Comparison of ENCODE assay signal across 21 mouse cellular contexts in the genomic region with DNA sequence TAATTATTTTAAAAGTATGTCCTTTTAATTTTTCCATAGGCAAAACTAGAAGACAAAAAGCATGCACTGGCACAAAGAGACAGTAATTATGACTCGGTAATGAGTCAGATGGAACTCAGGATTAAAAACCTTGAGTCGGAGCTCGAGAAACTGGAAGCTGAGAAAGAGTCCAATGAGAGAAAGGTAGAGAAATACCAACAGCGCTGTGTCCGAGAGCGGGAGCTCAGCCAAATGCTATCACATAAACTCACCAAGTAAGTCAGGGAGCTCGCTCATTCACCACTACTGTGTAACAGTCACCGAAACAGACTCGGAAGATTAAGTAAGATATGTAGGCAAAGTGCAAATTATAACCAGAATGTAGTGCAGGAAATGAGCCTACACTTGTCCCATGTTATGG. TPM values are rescaled to one million over a fixed set of nuclear protein-coding genes. Genes with fewer than 3 reads are reported as not detected.
DNase-seq lines count a peak whose midpoint lies in the region; TF ChIP-seq lines count a peak whose summit lies in the region.
"Had no signal": no experiment of that assay in that cellular context is flagged by ENCODE, and none has a peak within 500 bp of the region (broad histone marks: within the 10 kb centered on the region; RNA-seq: fewer than 3 reads in every experiment).

No protein-coding gene starts in this region.

- no peak for TF ChIP-seq POLR2A in embryonic fibroblast, embryonic 13.5 days (IDR thresholded peaks at IDR 0.05; ENCODE audit: low read depth, low read length)

- peak; percentile 69 for DNase-seq in adrenal gland, adult 2 months
- DNase-seq in adrenal gland, adult 18-20 months (ENCODE audit: low spot score in 2 of 2) = no peak
- DNase-seq in Muller cell, postnatal 12 days (ENCODE audit: inconsistent ontology term) = peak; percentile 55
- peak; percentile 21 for DNase-seq in adrenal gland, postnatal 10 days
- no peak for DNase-seq in urinary bladder, adult 2 months (ENCODE audit: low spot score)
- DNase-seq in heart, adult 9 months (ENCODE audit: low spot score in 2 of 2) = no peak
- no peak for DNase-seq in urinary bladder, postnatal 10 days (ENCODE audit: low spot score)
- DNase-seq: cerebellum, adult 2 months; cerebellum, postnatal 10 days; heart, adult 2 months; heart, postnatal 4 days; kidney, adult 18-20 months had no signal

- no peaks in the 10 kb centered on the region for H3K4me1 ChIP-seq in embryonic fibroblast, embryonic 13.5 days (ENCODE audit: control insufficient read depth, insufficient read depth, low read length)
- H3K4me1 ChIP-seq: embryonic facial prominence, embryonic 15.5 days; forebrain, embryonic 15.5 days; heart, embryonic 13.5 days; hindbrain, embryonic 12.5 days; intestine, embryonic 15.5 days had no signal

- no peak for TF ChIP-seq CTCF in embryonic fibroblast, embryonic 13.5 days (IDR thresholded peaks at IDR 0.05; ENCODE audit: borderline replicate concordance, insufficient read depth, low read length)

- H3K4me3 ChIP-seq in embryonic fibroblast, embryonic 13.5 days (ENCODE audit: insufficient read depth, low read length) = no peak overlapping the region
- H3K4me3 ChIP-seq: embryonic facial prominence, embryonic 15.5 days; forebrain, embryonic 15.5 days; heart, adult 2 months; heart, embryonic 13.5 days; hindbrain, embryonic 12.5 days; intestine, embryonic 15.5 days had no signal

- peak overlapping the region; percentile 47; the same call in 1 of the 2 replicates for H3K27ac ChIP-seq in embryonic fibroblast, embryonic 13.5 days (ENCODE audit: insufficient read depth, low read length)
- H3K27ac ChIP-seq: embryonic facial prominence, embryonic 15.5 days; forebrain, embryonic 15.5 days; heart, adult 2 months; heart, embryonic 13.5 days; hindbrain, embryonic 12.5 days; intestine, embryonic 15.5 days had no signal

RNA-seq across cellular contexts. Expression of gene Uqcrc2, which starts 14.1 kb away (rescaled TPM):
- 100 to 1,000 TPM; 350 to 468 TPM for total RNA-seq in adrenal gland, adult 2 months (2021)
- polyA plus RNA-seq in adrenal gland, adult 2 months (2012; rRNA removed) = 29.6 and 34.2 TPM in 2 replicates
- total RNA-seq in adrenal gland, adult 18-20 months (2021) = 100 to 1,000 TPM; 378 to 592 TPM
- 100 to 1,000 TPM; 743 to 828 TPM for total RNA-seq in adrenal gland, postnatal 10 days (2021)
- polyA plus RNA-seq in embryonic fibroblast, embryonic 13.5 days (2011; ENCODE audit: insufficient read length, low read depth, missing spikeins) = 176 and 203 TPM in 2 replicates
- 177 and 203 TPM in 2 replicates for polyA plus RNA-seq in urinary bladder, adult 2 months (2012; rRNA removed)

RNA-seq across cellular contexts. Expression of gene Pdzd9, which starts 49.3 kb away (rescaled TPM):
- not detected for total RNA-seq in adrenal gland, adult 2 months (2021)
- polyA plus RNA-seq in adrenal gland, adult 2 months (2012; rRNA removed) = not detected in 2 replicates
- total RNA-seq in adrenal gland, adult 18-20 months (2021) = not detected
- not detected for total RNA-seq in adrenal gland, postnatal 10 days (2021)
- polyA plus RNA-seq in embryonic fibroblast, embryonic 13.5 days (2011; ENCODE audit: insufficient read length, low read depth, missing spikeins) = not detected in 2 replicates
- polyA plus RNA-seq in urinary bladder, adult 2 months (2012; rRNA removed) = 0.04 TPM in 2 replicates
- total RNA-seq: gastrocnemius, adult 8-10 months; gastrocnemius, postnatal 4 days; heart, adult 2 months; heart, postnatal 4 days had no signal
- polyA plus RNA-seq: cerebellum, adult 2 months; G1E; heart, adult 2 months had no signal

RNA-seq across cellular contexts. Expression of gene Mosmo, which starts 56.6 kb away (rescaled TPM):
- total RNA-seq in adrenal gland, adult 2 months (2021) = 10 to 100 TPM; 29.3 to 41.6 TPM
- 30.9 and 43.3 TPM in 2 replicates for polyA plus RNA-seq in adrenal gland, adult 2 months (2012; rRNA removed)
- 10 to 100 TPM; 40.6 to 47.6 TPM for total RNA-seq in adrenal gland, adult 18-20 months (2021)
- 10 to 100 TPM; 30.3 to 31.4 TPM for total RNA-seq in adrenal gland, postnatal 10 days (2021)
- 37.5 and 38.6 TPM in 2 replicates for polyA plus RNA-seq in embryonic fibroblast, embryonic 13.5 days (2011; ENCODE audit: insufficient read length, low read depth, missing spikeins)
- polyA plus RNA-seq in urinary bladder, adult 2 months (2012; rRNA removed) = 22.6 and 22.9 TPM in 2 replicates

Comparison
In these comparisons a context has a peak if more than half of its experiments do, and no peak if none do; other contexts are left out.
1. DNase-seq: peak in adrenal gland, adult 2 months (single experiment), Muller cell, postnatal 12 days (single experiment) and adrenal gland, postnatal 10 days (single experiment); none in adrenal gland, adult 18-20 months (0 of 2), urinary bladder, adult 2 months (single experiment), heart, adult 9 months (0 of 2) and urinary bladder, postnatal 10 days (single experiment).